Mouse (Mus musculus): ENCODE results near the gene Ttc19. TPM values are rescaled to one million over a fixed set of nuclear protein-coding genes. Genes with fewer than 3 reads are reported as not detected.
A peak's percentile ranks its signal among the peaks of the same experiment; 100 is the strongest.
"Not testable (repeated sequence)": the region's sequence is repeated elsewhere in the genome, so short reads cannot be mapped to it uniquely, and the experiment has no call there.

Gene Ttc19
- total RNA-seq, 1 experiment, result 24.1 TPM

- H3K4me1 ChIP-seq (ENCODE audit: control insufficient read depth in 2 of 2, insufficient read depth in 2 of 2, low read length in 2 of 2, poor library complexity in 1 of 2); DNase-seq (ENCODE audit: low read depth, low spot score); H3K27ac ChIP-seq (ENCODE audit: insufficient read depth, low read depth, low read length, poor library complexity, severe bottlenecking); H3K9me3 ChIP-seq (ENCODE audit: control insufficient read depth, insufficient read depth, low read depth, low read length); H3K4me3 ChIP-seq (ENCODE audit: insufficient read depth in 1 of 2, low read depth in 1 of 2, low read length in 2 of 2, poor library complexity in 1 of 2, severe bottlenecking in 1 of 2); H3K9ac ChIP-seq (ENCODE audit: insufficient read depth, low read depth, low read length, poor library complexity, severe bottlenecking); in situ Hi-C loops (cut with MboI; ENCODE audit: low sequenced_read_pairs in 2 of 2, unreplicated experiment in 2 of 2): not testable (repeated sequence)
- peak; percentile 70; the same call in 1 of the 2 replicates for TF ChIP-seq ZNF384 (IDR thresholded peaks at IDR 0.05; ENCODE audit: low read depth, low read length)
- H3K36me3 ChIP-seq (ENCODE audit: control insufficient read depth, insufficient read depth, low read length, poor library complexity, severe bottlenecking), result peaks cover 28% of the 10 kb centered on the region
These were observed 96.1 kb downstream of the Ttc19 start for GRCm38 (mm10) chr11:62377202-62377851.

Other genes starting within 250 kb of the Ttc19 start
- gene Adora2b, start 32.5 kb upstream of the Ttc19 start, total RNA-seq (2012; rRNA removed), result 8.0 and 12.1 TPM in 2 replicates
- 26.1 and 40.7 TPM in 2 replicates for gene Zswim7, start 98 bp upstream of the Ttc19 start, total RNA-seq (2012; rRNA removed)
- 21.9 and 25.8 TPM in 2 replicates for gene Pigl, start 177.0 kb downstream of the Ttc19 start, total RNA-seq (2012; rRNA removed)
- gene Ncor1, start 177.1 kb downstream of the Ttc19 start, total RNA-seq (2012; rRNA removed), result 186 and 206 TPM in 2 replicates